Mouse (Mus musculus): ENCODE data around the gene Cyp1a1. TPM values are rescaled to one million over a fixed set of nuclear protein-coding genes. Genes with fewer than 3 reads are reported as not detected.

Cyp1a1 gene
- total and polyA plus RNA-seq, 3 experiments = not detected

GRCm38 (mm10) chr9:57641775-57642550, 45.8 kb upstream of the Cyp1a1 start:
- ATAC-seq (ENCODE audit: extremely low read depth, insufficient number of reproducible peaks, low FRiP score, poor library complexity, severe bottlenecking) (no peak), DNase-seq (ENCODE audit: low spot score) (no peak)
- no peaks in the 10 kb centered on the region for H3K27me3 ChIP-seq (ENCODE audit: insufficient read depth, low read length)
- H3K36me3 ChIP-seq (replicated peaks) = peaks cover 69% of the 10 kb centered on the region
- H3K9me3 ChIP-seq (replicated peaks) = no peaks in the 10 kb centered on the region
- peaks cover 90% of the 10 kb centered on the region for H3K4me1 ChIP-seq (ENCODE audit: insufficient read depth, low read depth, low read length)
- TF ChIP-seq POLR2AphosphoS5 (IDR thresholded peaks at IDR 0.05; ENCODE audit: insufficient replicate concordance, low read depth, low read length) (no peak), CTCF (IDR thresholded peaks at IDR 0.05; ENCODE audit: low read depth, low read length) (no peak), TAL1 (conservative IDR thresholded peaks at IDR 0.05; ENCODE audit: low read depth, low read length) (no peak), GATA1 (IDR thresholded peaks at IDR 0.05; ENCODE audit: borderline replicate concordance, low read length) (no peak), GATA2 (IDR thresholded peaks at IDR 0.05; ENCODE audit: borderline replicate concordance, low read depth, low read length) (no peak)
- H3K4me3 ChIP-seq (ENCODE audit: low read depth, low read length) = peak overlapping the region; percentile 92; the same call in 1 of the 2 replicates

DNA sequence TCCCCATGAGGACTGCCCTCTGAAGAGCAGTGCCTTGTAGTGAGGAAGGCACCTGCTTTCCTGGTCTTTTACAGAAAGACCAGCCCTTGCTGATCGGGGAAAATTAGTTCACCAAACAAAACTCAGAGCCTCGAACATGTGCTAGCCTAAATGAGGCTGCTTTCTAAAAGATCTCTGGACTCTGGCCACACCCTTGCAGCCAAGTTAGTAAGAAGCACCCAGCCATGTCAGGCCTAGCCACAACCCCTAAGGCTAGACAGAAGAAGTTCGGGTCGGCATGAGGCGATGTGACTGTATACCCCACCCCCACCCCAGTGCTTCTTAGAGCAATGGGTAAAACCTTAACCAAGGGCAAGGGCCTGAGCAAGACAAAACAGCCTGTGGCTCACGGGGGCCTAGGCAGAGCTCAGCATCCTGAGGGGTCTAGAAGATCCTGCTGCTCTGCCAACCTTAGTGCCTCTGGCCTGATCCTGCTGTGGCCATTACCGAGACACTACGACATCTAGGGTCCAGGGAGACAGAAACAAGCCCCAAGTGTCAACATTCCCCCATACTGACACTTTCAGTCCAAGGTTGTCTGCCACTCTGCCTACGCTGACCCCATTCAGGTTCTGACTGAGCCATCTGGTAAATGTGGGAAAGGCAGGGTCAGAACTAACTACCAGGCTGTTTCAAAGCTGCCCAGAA, 44.4 kb upstream of the Cyp1a1 start:
- Histone ChIP-seq H3K4me3 (ENCODE audit: low read depth, low read length) (peak overlapping the region; percentile 92), H3K36me3 (replicated peaks) (peaks cover 56% of the 10 kb centered on the region), H3K27me3 (ENCODE audit: insufficient read depth, low read length) (no peaks in the 10 kb centered on the region), H3K4me1 (ENCODE audit: insufficient read depth, low read depth, low read length) (peaks cover 89% of the 10 kb centered on the region), H3K9me3 (replicated peaks) (no peaks in the 10 kb centered on the region)
- TF ChIP-seq POLR2AphosphoS5 (IDR thresholded peaks at IDR 0.05; ENCODE audit: insufficient replicate concordance, low read depth, low read length) = no peak
- DNase-seq (ENCODE audit: low spot score) (no peak), ATAC-seq (ENCODE audit: extremely low read depth, insufficient number of reproducible peaks, low FRiP score, poor library complexity, severe bottlenecking) (no peak)

DNA sequence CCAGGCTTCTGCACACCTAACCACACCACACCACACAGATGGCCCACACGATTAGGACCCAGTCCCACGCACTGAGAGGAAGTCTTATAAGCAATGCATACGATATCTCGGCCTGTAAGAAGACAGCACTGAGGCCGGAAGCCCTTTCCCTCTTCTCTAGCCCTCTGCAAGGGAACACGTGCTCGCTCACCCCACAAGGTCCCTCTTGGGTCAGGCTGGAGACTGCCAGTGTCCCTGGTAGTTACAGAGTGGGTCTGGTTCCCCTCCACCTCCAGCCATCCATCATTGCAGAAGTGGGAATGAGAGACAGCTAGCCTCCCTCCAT, 43.9 kb upstream of the Cyp1a1 start:
- DNase-seq (ENCODE audit: low spot score) = peak; percentile 50
- Histone ChIP-seq H3K9me3 (replicated peaks) (no peaks in the 10 kb centered on the region), H3K4me3 (ENCODE audit: low read depth, low read length) (peak overlapping the region; percentile 92), H3K4me1 (ENCODE audit: insufficient read depth, low read depth, low read length) (peaks cover 89% of the 10 kb centered on the region), H3K27me3 (ENCODE audit: insufficient read depth, low read length) (no peaks in the 10 kb centered on the region), H3K36me3 (replicated peaks) (peaks cover 50% of the 10 kb centered on the region)
- TF ChIP-seq GATA1 (IDR thresholded peaks at IDR 0.05; ENCODE audit: borderline replicate concordance, low read length) = no peak
- peak; percentile 82 for TF ChIP-seq TAL1 (conservative IDR thresholded peaks at IDR 0.05; ENCODE audit: low read depth, low read length)
- peak; percentile 46 for ATAC-seq (ENCODE audit: extremely low read depth, insufficient number of reproducible peaks, low FRiP score, poor library complexity, severe bottlenecking)

GRCm38 (mm10) chr9:57644442-57644943, 43.2 kb upstream of the Cyp1a1 start:
- no peak for ATAC-seq (ENCODE audit: extremely low read depth, insufficient number of reproducible peaks, low FRiP score, poor library complexity, severe bottlenecking)
- Histone ChIP-seq H3K4me3 (ENCODE audit: low read depth, low read length) (peak overlapping the region; percentile 92), H3K4me1 (ENCODE audit: insufficient read depth, low read depth, low read length) (peaks cover 83% of the 10 kb centered on the region), H3K9me3 (replicated peaks) (no peaks in the 10 kb centered on the region), H3K27me3 (ENCODE audit: insufficient read depth, low read length) (no peaks in the 10 kb centered on the region), H3K36me3 (replicated peaks) (peaks cover 44% of the 10 kb centered on the region)
- no peak for DNase-seq (ENCODE audit: low spot score)
- TF ChIP-seq GATA2 (IDR thresholded peaks at IDR 0.05; ENCODE audit: borderline replicate concordance, low read depth, low read length) (no peak), TAL1 (conservative IDR thresholded peaks at IDR 0.05; ENCODE audit: low read depth, low read length) (no peak), CTCF (IDR thresholded peaks at IDR 0.05; ENCODE audit: low read depth, low read length) (no peak), POLR2AphosphoS5 (IDR thresholded peaks at IDR 0.05; ENCODE audit: insufficient replicate concordance, low read depth, low read length) (no peak), GATA1 (IDR thresholded peaks at IDR 0.05; ENCODE audit: borderline replicate concordance, low read length) (no peak)

GRCm38 (mm10) chr9:57644944-57645893, 42.5 kb upstream of the Cyp1a1 start:
- Histone ChIP-seq H3K4me3 (ENCODE audit: low read depth, low read length) (peak overlapping the region; percentile 92), H3K36me3 (replicated peaks) (peaks cover 36% of the 10 kb centered on the region), H3K9me3 (replicated peaks) (no peaks in the 10 kb centered on the region), H3K4me1 (ENCODE audit: insufficient read depth, low read depth, low read length) (peaks cover 77% of the 10 kb centered on the region), H3K27me3 (ENCODE audit: insufficient read depth, low read length) (no peaks in the 10 kb centered on the region)
- no peak for TF ChIP-seq TAL1 (conservative IDR thresholded peaks at IDR 0.05; ENCODE audit: low read depth, low read length)
- TF ChIP-seq POLR2AphosphoS5 (IDR thresholded peaks at IDR 0.05; ENCODE audit: insufficient replicate concordance, low read depth, low read length) = no peak
- TF ChIP-seq CTCF (IDR thresholded peaks at IDR 0.05; ENCODE audit: low read depth, low read length) = peak; percentile 93
- peak; percentile 87 for DNase-seq (ENCODE audit: low spot score)
- no peak for ATAC-seq (ENCODE audit: extremely low read depth, insufficient number of reproducible peaks, low FRiP score, poor library complexity, severe bottlenecking)

DNA sequence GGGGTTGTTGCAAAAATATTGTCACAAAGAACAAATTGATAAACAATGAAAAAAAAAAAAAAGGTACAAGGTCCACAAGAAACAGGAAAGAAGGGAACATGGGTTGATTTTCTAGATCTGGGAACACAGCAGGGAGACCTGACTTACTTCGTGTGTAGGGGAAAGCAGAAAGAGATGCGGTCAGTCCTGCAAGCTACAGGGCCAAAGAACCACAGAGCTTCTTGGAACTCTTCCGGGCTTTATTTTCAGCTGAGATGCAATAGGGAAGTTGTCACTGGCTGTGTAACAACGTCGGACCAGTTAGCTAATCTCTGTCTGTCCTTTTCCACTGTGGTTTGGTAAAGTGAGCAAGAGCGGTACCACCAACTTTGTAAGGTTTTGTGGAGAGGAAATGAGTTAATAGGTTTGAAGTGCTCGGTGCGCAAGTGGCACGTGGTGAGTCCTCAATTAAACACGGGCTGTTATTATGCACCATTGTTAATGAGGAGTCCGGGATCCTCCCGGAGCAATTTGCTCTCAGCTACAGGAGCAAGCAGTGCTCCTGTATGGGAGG, 41.1 kb upstream of the Cyp1a1 start:
- peaks cover 77% of the 10 kb centered on the region for H3K4me1 ChIP-seq (ENCODE audit: insufficient read depth, low read depth, low read length)
- H3K9me3 ChIP-seq (replicated peaks) = no peaks in the 10 kb centered on the region
- DNase-seq (ENCODE audit: low spot score) = no peak
- H3K36me3 ChIP-seq (replicated peaks) = peaks cover 24% of the 10 kb centered on the region
- no peaks in the 10 kb centered on the region for H3K27me3 ChIP-seq (ENCODE audit: insufficient read depth, low read length)
- H3K4me3 ChIP-seq (ENCODE audit: low read depth, low read length) = no peak overlapping the region
- TF ChIP-seq GATA1 (IDR thresholded peaks at IDR 0.05; ENCODE audit: borderline replicate concordance, low read length) (no peak), TAL1 (conservative IDR thresholded peaks at IDR 0.05; ENCODE audit: low read depth, low read length) (no peak), GATA2 (IDR thresholded peaks at IDR 0.05; ENCODE audit: borderline replicate concordance, low read depth, low read length) (no peak), CTCF (IDR thresholded peaks at IDR 0.05; ENCODE audit: low read depth, low read length) (no peak), POLR2AphosphoS5 (IDR thresholded peaks at IDR 0.05; ENCODE audit: insufficient replicate concordance, low read depth, low read length) (no peak)
- ATAC-seq (ENCODE audit: extremely low read depth, insufficient number of reproducible peaks, low FRiP score, poor library complexity, severe bottlenecking) = no peak
